Mouse (Mus musculus) CD4-positive naive resting alpha-beta T cell, adult 57 days (primary cell): Measurements from ENCODE around the gene Zswim8. TPM values are rescaled to one million over a fixed set of nuclear protein-coding genes. Genes with fewer than 3 reads are reported as not detected.

Source experiments
- total RNA-seq: library from RNA; stranded (reverse); gene quantifications from one replicate; pipeline ENCODE4 v1.2.4, GENCODE M21; 2023

Zswim8 gene
- 151 TPM for total RNA-seq

GRCm38 (mm10) chr14:20707201-20708190 lies at the start of gene Zswim8:
Gene Zswim8 (plus strand): TSS chr14:20707552.

GRCm38 (mm10) chr14:20668154-20668810 lies 39.1 kb upstream of the Zswim8 start, which contains the start of gene Synpo2l:
Gene Synpo2l (minus strand): TSS chr14:20668354.

DNA sequence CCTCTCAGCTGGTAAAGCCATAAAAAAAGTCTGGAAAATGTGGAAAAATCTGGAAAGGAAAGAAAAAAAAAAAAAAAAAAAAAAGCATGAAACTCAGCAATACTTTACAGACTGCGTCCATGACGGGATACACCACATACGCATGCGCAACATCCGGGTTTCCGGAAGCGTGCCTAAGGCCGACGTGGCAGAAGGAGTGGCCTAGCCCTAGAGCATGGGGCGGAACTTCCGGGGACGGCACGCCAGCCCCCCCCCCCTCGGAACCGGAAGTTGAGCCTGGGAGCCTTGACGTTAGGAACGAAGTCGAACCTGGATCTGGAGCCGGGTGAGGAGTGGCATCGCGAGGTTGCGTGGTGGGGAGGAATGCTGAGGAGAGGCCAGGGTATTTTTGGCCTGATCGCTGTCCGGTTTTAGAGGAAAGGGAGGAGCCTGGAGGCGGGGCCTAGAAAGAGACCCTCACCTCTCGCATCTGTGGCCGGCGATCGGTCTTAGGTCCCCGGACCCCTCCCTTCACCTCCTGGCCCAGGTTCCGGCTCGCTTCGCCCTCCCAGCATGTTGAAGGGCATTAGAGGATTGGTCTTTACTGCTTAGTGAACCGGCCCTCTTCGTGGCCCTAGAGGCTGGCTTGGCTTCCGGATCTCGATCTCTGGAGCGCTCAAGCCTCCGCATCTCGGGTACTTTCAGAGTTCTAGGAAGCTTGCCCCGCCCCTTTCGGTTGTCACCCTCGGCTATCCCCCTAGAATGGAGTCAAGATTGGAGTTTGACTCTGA lies 33.1 kb upstream of the Zswim8 start, which contains the start of gene Sec24c:
Gene Sec24c, plus strand, starts transcription at position 245 of the 770 bp plus-strand sequence.

DNA sequence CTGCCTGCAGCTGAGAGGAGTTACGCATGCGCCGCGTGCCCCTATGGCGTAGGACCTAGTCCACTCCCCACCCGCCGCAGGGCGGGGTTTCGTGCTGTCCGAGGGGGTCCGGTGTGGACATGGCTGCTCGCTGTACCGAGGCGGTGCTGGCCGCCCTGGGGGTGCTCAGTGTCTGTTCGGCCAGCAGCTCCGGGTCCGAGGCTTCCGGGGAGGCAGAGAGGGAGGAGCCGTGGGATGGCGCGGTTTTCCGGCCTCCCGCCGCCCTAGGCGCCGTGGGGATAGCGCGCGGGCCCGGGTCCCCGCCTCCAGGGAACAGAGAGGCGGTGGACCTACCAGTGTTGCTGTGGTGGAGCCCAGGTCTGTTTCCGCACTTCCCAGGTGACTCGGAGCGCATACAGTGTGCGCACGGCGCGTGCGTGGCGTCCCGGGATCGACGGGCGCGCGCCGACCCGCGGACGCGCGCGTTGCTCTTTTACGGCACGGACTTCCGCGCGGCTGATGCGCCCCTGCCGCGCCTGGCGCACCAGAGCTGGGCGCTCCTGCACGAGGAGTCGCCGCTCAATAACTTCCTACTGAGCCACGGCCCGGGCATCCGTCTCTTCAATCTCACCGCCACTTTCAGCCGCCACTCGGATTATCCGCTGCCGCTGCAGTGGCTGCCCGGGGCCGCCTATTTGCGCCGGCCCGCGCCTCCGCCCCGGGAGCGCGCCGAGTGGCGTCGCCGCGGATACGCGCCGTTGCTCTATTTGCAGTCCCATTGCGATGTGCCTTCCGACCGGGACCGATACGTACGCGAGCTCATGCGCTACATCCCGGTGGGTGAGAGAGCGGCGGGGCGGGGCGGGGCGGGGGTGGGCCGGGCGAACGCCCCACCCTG lies 12.2 kb upstream of the Zswim8 start, which contains the start of gene Fut11:
Gene Fut11, plus strand, starts transcription at position 85 of the 877 bp plus-strand sequence.

DNA sequence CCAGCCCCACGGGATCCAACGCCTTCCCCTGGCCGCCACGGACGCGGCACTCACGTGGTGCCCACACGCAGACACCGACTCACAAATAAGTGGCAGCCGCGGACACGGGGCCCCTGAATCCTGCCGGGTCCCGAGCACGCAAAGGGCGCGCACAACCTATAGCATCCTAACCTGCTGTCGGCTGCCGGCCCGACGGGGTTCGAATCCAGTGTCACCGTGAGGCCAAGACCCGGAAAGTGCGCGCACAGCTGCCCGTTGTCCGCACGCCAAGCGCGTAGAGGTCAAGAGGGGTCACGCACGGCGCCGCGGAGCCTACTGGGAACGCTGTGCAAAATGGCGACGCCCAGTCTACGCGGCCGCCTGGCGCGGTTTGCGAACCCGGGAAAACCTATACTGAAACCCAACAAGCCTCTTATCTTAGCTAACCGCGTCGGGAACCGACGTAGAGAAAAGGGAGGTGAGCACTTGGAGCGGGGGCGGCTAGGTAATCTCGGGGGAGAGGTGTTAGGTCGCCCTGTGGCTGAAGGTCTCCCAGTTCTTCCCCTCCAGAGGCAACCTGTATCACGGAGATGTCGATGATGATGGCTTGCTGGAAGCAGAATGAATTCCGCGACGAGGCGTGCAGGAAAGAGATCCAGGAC lies 4.5 kb upstream of the Zswim8 start, which contains the start of gene Chchd1:
Gene Chchd1, plus strand, starts transcription at position 266 of the 641 bp plus-strand sequence.

GRCm38 (mm10) chr14:20733952-20734774 lies 26.8 kb downstream of the Zswim8 start, which contains the start of gene Ndst2:
Gene Ndst2 (minus strand): TSS chr14:20734562.

Other genes starting within 250 kb of the Zswim8 start
- 33.3 TPM for gene Anxa7, start 227.4 kb upstream of the Zswim8 start, total RNA-seq
- 9.3 TPM for gene Mss51, start 210.7 kb upstream of the Zswim8 start, total RNA-seq
- gene Ppp3cb, start 161.0 kb upstream of the Zswim8 start, total RNA-seq = 92.8 TPM
- gene Usp54, start 66.5 kb upstream of the Zswim8 start, total RNA-seq = 6.4 TPM
- not detected for gene Myoz1, start 51.0 kb upstream of the Zswim8 start, total RNA-seq
- gene Synpo2l, start 39.2 kb upstream of the Zswim8 start, total RNA-seq = not detected
- 249 TPM for gene Sec24c, start 33.2 kb upstream of the Zswim8 start, total RNA-seq
- gene Fut11, start 12.6 kb upstream of the Zswim8 start, total RNA-seq = 5.3 TPM
- 36.5 TPM for gene Chchd1, start 4.5 kb upstream of the Zswim8 start, total RNA-seq
- gene Ndst2, start 27.0 kb downstream of the Zswim8 start, total RNA-seq = 50.9 TPM
- gene Camk2g, start 86.5 kb downstream of the Zswim8 start, total RNA-seq = 51.7 TPM
- gene Plau, start 129.1 kb downstream of the Zswim8 start, total RNA-seq = 0.44 TPM
- gene Vcl, start 221.8 kb downstream of the Zswim8 start, total RNA-seq = 4.8 TPM